Mouse (Mus musculus) neural tube, embryonic 11.5 days (tissue): ENCODE results near the gene Olfr630. TPM values are rescaled to one million over a fixed set of nuclear protein-coding genes. Genes with fewer than 3 reads are reported as not detected.
"Not testable (repeated sequence)": the region's sequence is repeated elsewhere in the genome, so short reads cannot be mapped to it uniquely, and the experiment has no call there.

Experiments
- ATAC-seq: fragments of 200-750 bp; cut with Nextera tagmentation; 2 replicates; pipeline ENCODE4 v1.8.0; 2017; ENCODE audit warnings: moderate number of reproducible peaks, mild to moderate bottlenecking, moderate TSS enrichment, moderate library complexity; ENCODE audit not compliant: insufficient read depth, low FRiP score, low TSS enrichment
- DNase-seq: peaks from one replicate; pipeline ENCODE4 v3.0.0-alpha.2; 2015; ENCODE audit warnings: low spot score
- H3K27ac ChIP-seq: fragments of 300-500 bp; sonication (generic); 2 replicates; pipeline ENCODE4 v1.5.1; 2014; ENCODE audit warnings: low read depth, mild to moderate bottlenecking, low read length
- H3K27me3 ChIP-seq: fragments of 300-500 bp; sonication (generic); 2 replicates; pipeline ENCODE4 v1.6.1; 2014; ENCODE audit warnings: mild to moderate bottlenecking, low read length, mixed read lengths; ENCODE audit not compliant: control insufficient read depth, insufficient read depth
- H3K36me3 ChIP-seq: fragments of 300-500 bp; sonication (generic); 2 replicates; pipeline ENCODE4 v1.6.1; 2014; ENCODE audit warnings: mild to moderate bottlenecking, low read length, moderate library complexity, mixed read lengths; ENCODE audit not compliant: control insufficient read depth, insufficient read depth
- H3K4me1 ChIP-seq: fragments of 300-500 bp; sonication (generic); 2 replicates; pipeline ENCODE4 v1.6.1; 2014; ENCODE audit warnings: low read length, mixed read lengths; ENCODE audit not compliant: control insufficient read depth, insufficient read depth
- H3K4me2 ChIP-seq: fragments of 300-500 bp; sonication (generic); 2 replicates; pipeline ENCODE4 v1.6.1; 2014; ENCODE audit warnings: low read depth, mild to moderate bottlenecking, moderate library complexity
- H3K4me3 ChIP-seq: fragments of 300-500 bp; sonication (generic); 2 replicates; pipeline ENCODE4 v1.5.1; 2014; ENCODE audit warnings: low read depth, low read length
- H3K9ac ChIP-seq: fragments of 300-500 bp; sonication (generic); 2 replicates; pipeline ENCODE4 v1.6.1; 2014; ENCODE audit warnings: mild to moderate bottlenecking, low read length
- H3K9me3 ChIP-seq: fragments of 300-500 bp; sonication (generic); 2 replicates; pipeline ENCODE4 v1.6.1; 2016; ENCODE audit warnings: low read length; ENCODE audit not compliant: control insufficient read depth
- WGBS: fragments of 180-500 bp; shearing (Covaris S2); extraction: QIAGEN DNeasy Blood & Tissue Kit; methylation state at CpG from one replicate; pipeline ENCODE4 v1.1.7; 2014; 5-methylcytosine and 5-hydroxymethylcytosine counted together
- polyA plus RNA-seq: library from polyadenylated mRNA; unstranded; fragments of >200 nt; fragmentation: Nextera tagmentation; extraction: Ambion mirVana; gene quantifications from 2 replicates; pipeline ENCODE4 v1.2.1, GENCODE M21; 2014

Gene Olfr630
- polyA plus RNA-seq, 1 experiment from 2014 or later = not detected

GRCm38 (mm10) chr7:103744843-103745242 is 12.3 kb downstream of the Olfr630 start, which contains the start of gene Olfr629:
Gene Olfr629, minus strand, starts transcription at chr7:103744943.
- 86% methylated on average over 2 of the region's 2 CpGs for WGBS
- H3K9me3 ChIP-seq = no peaks in the 10 kb centered on the region
- H3K27ac ChIP-seq = no peak within 1 kb of the TSS
- no peak within 1 kb of the TSS for H3K4me2 ChIP-seq
- H3K36me3 ChIP-seq = no peaks in the 10 kb centered on the region
- DNase-seq (no peak), ATAC-seq (no peak)
- no peaks in the 10 kb centered on the region for H3K27me3 ChIP-seq
- H3K4me1 ChIP-seq = no peaks in the 10 kb centered on the region
- no peak within 1 kb of the TSS for H3K9ac ChIP-seq
- H3K4me3 ChIP-seq = no peak within 1 kb of the TSS

GRCm38 (mm10) chr7:103730074-103730473 is 27.1 kb downstream of the Olfr630 start, which contains the start of gene Olfr628:
Gene Olfr628, plus strand, starts transcription at chr7:103730374.
- 90% methylated on average over 1 of the region's 1 CpGs for WGBS
- no peak for ATAC-seq

GRCm38 (mm10) chr7:103716398-103716797 is 40.7 kb downstream of the Olfr630 start:
- not testable (repeated sequence) for H3K27me3 ChIP-seq, H3K27ac ChIP-seq, H3K4me1 ChIP-seq, DNase-seq, H3K9me3 ChIP-seq, H3K4me3 ChIP-seq, H3K4me2 ChIP-seq, H3K36me3 ChIP-seq, ATAC-seq, H3K9ac ChIP-seq
- 100% methylated on average over 1 of the region's 1 CpGs for WGBS

More at GRCm38 (mm10) chr7:103730074-103730473, 27.1 kb downstream of the Olfr630 start, which contains the start of gene Olfr628:
- no peak for DNase-seq
- H3K27me3 ChIP-seq = no peaks in the 10 kb centered on the region
- no peaks in the 10 kb centered on the region for H3K9me3 ChIP-seq
- H3K27ac ChIP-seq = no peak within 1 kb of the TSS
- H3K4me2 ChIP-seq = no peak within 1 kb of the TSS
- H3K36me3 ChIP-seq = no peaks in the 10 kb centered on the region
- no peaks in the 10 kb centered on the region for H3K4me1 ChIP-seq
- H3K4me3 ChIP-seq = no peak within 1 kb of the TSS
- no peak within 1 kb of the TSS for H3K9ac ChIP-seq

GRCm38 (mm10) chr7:103714371-103714770 is 42.8 kb downstream of the Olfr630 start, which contains the start of gene Olfr243:
Gene Olfr243, plus strand, starts transcription at chr7:103714671.
- no peaks in the 10 kb centered on the region for H3K4me1 ChIP-seq
- H3K9me3 ChIP-seq = no peaks in the 10 kb centered on the region
- H3K4me3 ChIP-seq = no peak within 1 kb of the TSS
- no peaks in the 10 kb centered on the region for H3K27me3 ChIP-seq
- no peaks in the 10 kb centered on the region for H3K36me3 ChIP-seq
- no peak for DNase-seq
- no peak within 1 kb of the TSS for H3K9ac ChIP-seq
- no peak for ATAC-seq
- no peak within 1 kb of the TSS for H3K4me2 ChIP-seq
- no peak within 1 kb of the TSS for H3K27ac ChIP-seq

GRCm38 (mm10) chr7:103712024-103712423 is 45.1 kb downstream of the Olfr630 start:
- DNase-seq (no peak), ATAC-seq (no peak)
- Histone ChIP-seq H3K9me3 (no peaks in the 10 kb centered on the region), H3K9ac (no peak overlapping the region), H3K27ac (no peak overlapping the region), H3K4me3 (no peak overlapping the region), H3K27me3 (no peaks in the 10 kb centered on the region), H3K4me1 (no peaks in the 10 kb centered on the region), H3K36me3 (no peaks in the 10 kb centered on the region), H3K4me2 (no peak overlapping the region)
- WGBS = 24% methylated on average over 2 of the region's 2 CpGs

Other genes starting within 250 kb of the Olfr630 start
- not detected in 2 replicates for gene Olfr610, start 245.2 kb downstream of the Olfr630 start, polyA plus RNA-seq
- gene Olfr611, start 236.5 kb downstream of the Olfr630 start, polyA plus RNA-seq = not detected in 2 replicates
- gene Olfr612, start 214.6 kb downstream of the Olfr630 start, polyA plus RNA-seq = not detected in 2 replicates
- not detected in 2 replicates for gene Olfr613, start 209.3 kb downstream of the Olfr630 start, polyA plus RNA-seq
- not detected in 2 replicates for gene Olfr615, start 201.3 kb downstream of the Olfr630 start, polyA plus RNA-seq
- gene Olfr616, start 188.2 kb downstream of the Olfr630 start, polyA plus RNA-seq = not detected in 2 replicates
- not detected in 2 replicates for gene Olfr617, start 184.3 kb downstream of the Olfr630 start, polyA plus RNA-seq
- not detected in 2 replicates for gene Olfr618, start 167.2 kb downstream of the Olfr630 start, polyA plus RNA-seq
- not detected in 2 replicates for gene Olfr619, start 156.8 kb downstream of the Olfr630 start, polyA plus RNA-seq
- not detected in 2 replicates for gene Olfr620, start 144.8 kb downstream of the Olfr630 start, polyA plus RNA-seq
- not detected in 2 replicates for gene Olfr622, start 114.6 kb downstream of the Olfr630 start, polyA plus RNA-seq
- not detected in 2 replicates for gene Olfr623, start 93.6 kb downstream of the Olfr630 start, polyA plus RNA-seq
- gene Olfr624, start 86.1 kb downstream of the Olfr630 start, polyA plus RNA-seq = 0.04 TPM in 2 replicates
- gene Olfr625-ps1, start 74.6 kb downstream of the Olfr630 start, polyA plus RNA-seq = not detected in 2 replicates
- gene Olfr243, start 42.7 kb downstream of the Olfr630 start, polyA plus RNA-seq = not detected in 2 replicates
- not detected in 2 replicates for gene Olfr628, start 27.0 kb downstream of the Olfr630 start, polyA plus RNA-seq
- gene Olfr629, start 12.4 kb downstream of the Olfr630 start, polyA plus RNA-seq = not detected in 2 replicates
- gene Olfr69, start 14.3 kb upstream of the Olfr630 start, polyA plus RNA-seq = not detected in 2 replicates
- gene Olfr68, start 22.4 kb upstream of the Olfr630 start, polyA plus RNA-seq = not detected in 2 replicates
- gene Olfr67, start 34.5 kb upstream of the Olfr630 start, polyA plus RNA-seq = not detected in 2 replicates
- 601 and 630 TPM in 2 replicates for gene Hbb-bt, start 56.7 kb upstream of the Olfr630 start, polyA plus RNA-seq
- 191 and 252 TPM in 2 replicates for gene Hbb-bs, start 70.8 kb upstream of the Olfr630 start, polyA plus RNA-seq
- not detected in 2 replicates for gene Hbb-bh2, start 83.2 kb upstream of the Olfr630 start, polyA plus RNA-seq
- 2,034 and 2,085 TPM in 2 replicates for gene Hbb-bh1, start 85.8 kb upstream of the Olfr630 start, polyA plus RNA-seq
- 8,929 and 9,080 TPM in 2 replicates for gene Hbb-y, start 95.9 kb upstream of the Olfr630 start, polyA plus RNA-seq
- not detected in 2 replicates for gene Olfr66, start 128.9 kb upstream of the Olfr630 start, polyA plus RNA-seq
- not detected in 2 replicates for gene Olfr64, start 137.2 kb upstream of the Olfr630 start, polyA plus RNA-seq
- not detected in 2 replicates for gene Olfr65, start 146.2 kb upstream of the Olfr630 start, polyA plus RNA-seq
- not detected in 2 replicates for gene Olfr631, start 171.5 kb upstream of the Olfr630 start, polyA plus RNA-seq
- gene Olfr632, start 177.0 kb upstream of the Olfr630 start, polyA plus RNA-seq = not detected in 2 replicates
- gene Olfr633, start 187.1 kb upstream of the Olfr630 start, polyA plus RNA-seq = not detected in 2 replicates
- not detected in 2 replicates for gene Olfr635, start 213.8 kb upstream of the Olfr630 start, polyA plus RNA-seq
- not detected in 2 replicates for gene Olfr638, start 241.4 kb upstream of the Olfr630 start, polyA plus RNA-seq